Mouse (Mus musculus) hindlimb bud, embryonic 11.5 days (tissue): Measurements from ENCODE around the gene Trhde.
A peak's percentile ranks its signal among the peaks of the same experiment; 100 is the strongest.

Experiments used
- DNase-seq: peaks from one replicate; pipeline ENCODE4 v3.0.0-alpha.2; 2012; ENCODE audit warnings: low read depth, low spot score; ENCODE audit errors: extremely low spot score

The Trhde gene

DNA sequence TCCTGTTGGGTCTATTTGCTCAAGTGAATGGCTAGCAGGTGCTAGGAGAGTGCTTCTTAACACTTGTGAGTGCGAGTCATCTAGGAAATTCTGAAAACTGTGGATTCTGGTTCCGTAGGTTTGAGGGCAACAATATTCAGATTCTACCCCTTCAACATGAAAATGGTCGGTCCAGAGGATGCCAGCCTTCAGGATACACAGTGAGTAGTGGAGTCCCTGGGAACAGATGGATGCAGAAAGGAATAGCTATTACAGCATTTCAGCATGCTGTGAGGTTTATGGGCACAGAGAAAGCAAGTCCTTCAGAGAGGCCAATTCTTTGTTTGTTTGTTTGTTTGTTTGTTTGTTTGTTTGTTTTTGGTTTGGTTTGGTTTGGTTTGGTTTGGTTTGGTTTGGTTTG is 65.7 kb downstream of the Trhde start:
- no peak for DNase-seq

DNA sequence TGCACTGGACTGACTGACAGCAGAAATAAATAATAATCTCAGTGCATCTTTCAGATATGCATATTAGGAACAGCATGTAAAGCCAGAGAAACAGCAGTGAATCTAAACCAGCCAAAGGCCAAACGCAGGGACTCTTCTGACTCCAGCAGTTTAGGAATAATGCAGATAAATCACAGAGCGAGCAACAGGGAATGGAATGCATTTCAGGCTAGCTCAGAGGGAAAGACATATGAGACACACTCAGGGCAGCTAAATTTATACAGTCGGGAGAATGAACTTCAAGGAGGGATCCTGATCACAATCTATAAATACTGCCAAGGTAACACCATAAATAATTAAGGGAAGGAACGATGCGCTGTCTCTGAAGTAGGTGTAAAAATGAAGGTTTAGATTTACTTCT is 66.4 kb downstream of the Trhde start:
- no peak for DNase-seq

DNA sequence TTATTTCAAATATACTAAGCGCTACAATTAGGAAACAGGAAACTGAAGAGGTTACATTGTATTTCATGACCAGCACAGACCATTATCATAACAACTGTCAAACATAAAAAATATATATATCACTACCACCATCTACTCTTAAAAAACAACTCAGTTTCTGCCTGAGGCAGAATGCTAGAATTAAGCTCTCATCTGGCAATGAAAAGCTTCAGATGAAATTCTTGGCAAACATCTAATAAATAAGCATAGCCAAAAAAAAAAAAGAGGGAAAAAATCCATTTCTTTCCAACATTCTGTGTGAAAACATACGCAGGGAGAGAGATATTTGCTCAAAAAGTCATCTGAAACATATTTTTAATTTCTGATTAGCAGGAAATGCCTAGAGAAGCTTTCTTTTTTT is 67.0 kb downstream of the Trhde start:
- DNase-seq, result no peak

DNA sequence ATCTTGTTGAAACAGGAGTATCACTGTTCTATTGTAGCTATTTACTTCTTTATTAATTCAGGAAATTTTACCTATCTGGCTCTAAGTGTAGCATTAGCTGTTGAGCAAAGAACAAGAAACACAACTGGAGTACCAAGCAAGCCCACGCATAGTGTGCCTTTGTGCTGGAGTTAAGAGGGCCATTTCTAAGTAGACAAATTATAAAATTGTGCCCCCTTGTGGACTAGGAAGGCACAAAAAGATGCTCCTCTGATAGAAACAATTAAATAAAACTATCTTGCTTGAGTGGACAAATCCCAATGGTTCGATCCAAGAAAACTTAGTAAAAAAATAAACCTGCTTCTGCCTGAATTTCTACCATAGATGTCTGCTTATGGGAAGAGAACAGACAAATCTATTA is 76.5 kb downstream of the Trhde start:
- no peak for DNase-seq

DNA sequence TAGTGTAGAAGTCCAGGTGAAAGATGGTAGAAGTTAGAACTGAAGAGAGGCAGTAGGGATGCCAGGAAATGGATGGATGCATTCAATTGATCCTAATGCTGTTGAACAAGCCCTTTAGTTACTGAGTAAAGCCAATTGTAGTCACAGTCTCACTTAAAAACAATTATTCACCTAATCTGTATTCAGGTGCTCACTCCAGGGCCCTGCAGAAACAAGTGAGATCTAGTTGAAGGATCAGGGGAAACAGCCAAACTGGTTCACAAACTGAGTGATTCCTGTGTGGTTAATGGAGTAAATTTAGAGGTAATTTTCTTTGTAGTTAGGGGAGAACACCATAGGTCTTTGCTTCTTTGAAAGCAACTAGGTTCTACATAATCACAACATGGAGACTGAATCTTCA is 100.3 kb downstream of the Trhde start:
- no peak for DNase-seq

DNA sequence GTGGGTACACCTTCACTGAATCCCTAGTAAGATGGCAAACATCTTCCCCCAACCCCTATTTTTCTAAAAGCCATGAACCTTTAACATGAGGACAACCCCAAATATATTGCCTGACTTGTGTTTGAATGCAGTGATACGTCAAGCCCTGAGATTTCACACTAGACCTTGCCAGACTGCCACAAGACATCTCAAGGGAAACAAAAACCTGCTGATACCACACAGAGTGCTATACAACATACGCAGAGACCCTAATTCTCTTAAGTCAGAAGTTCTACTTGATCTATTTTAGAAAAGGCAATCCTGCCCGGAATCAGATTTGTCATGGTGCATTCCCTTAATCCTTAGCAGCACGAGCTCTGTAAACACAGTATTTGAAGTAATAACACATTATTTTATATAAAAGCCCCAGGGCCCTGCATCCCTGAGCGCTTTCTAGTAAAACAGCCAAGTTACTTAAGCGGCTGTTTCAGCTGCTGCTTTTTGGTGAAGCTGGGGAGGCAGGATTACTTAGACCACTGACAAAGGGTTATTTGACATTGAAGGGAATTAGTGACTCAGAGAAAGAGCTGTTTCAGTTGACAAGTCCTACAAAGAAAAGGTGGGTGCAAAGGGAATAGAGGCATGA is 130.2 kb downstream of the Trhde start:
- no peak for DNase-seq

DNA sequence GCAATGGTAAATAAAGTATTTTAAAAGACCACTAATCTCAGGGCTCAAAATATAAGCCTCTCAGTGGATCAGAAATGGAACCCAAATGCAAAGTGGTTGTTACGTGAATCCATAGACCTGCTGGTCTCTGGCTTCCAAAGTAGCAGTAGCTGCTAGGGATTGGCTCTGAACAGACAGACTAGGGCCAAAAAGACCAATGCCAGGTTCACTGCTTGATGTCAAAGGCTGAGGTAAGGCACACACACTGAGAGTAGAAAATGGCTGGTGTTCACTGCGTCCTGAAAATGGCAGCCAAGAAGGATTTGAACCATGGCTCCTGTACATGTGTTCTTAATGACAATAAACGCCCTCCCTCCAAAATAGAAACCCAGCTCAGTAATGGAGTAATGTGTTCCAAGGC is 209.1 kb downstream of the Trhde start:
- DNase-seq, result no peak

DNA sequence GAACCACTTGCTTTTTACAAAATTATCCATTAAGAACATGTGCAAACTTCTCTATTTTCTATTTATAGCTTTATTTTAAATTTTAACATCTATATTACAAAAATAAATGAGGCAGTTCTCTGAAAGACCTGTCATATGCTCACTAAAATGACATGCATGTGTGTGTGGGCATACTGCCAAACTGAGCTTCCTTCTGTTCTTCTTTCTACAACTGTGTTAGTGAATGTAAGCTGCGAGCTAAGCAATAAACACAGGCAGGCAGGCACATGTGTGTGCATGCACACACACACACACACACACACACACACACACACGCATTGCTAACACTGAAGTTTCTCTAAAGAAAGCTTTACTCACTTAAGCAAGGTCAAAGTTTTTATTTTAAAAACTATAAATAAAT is 223.2 kb downstream of the Trhde start:
- DNase-seq, result no peak

DNA sequence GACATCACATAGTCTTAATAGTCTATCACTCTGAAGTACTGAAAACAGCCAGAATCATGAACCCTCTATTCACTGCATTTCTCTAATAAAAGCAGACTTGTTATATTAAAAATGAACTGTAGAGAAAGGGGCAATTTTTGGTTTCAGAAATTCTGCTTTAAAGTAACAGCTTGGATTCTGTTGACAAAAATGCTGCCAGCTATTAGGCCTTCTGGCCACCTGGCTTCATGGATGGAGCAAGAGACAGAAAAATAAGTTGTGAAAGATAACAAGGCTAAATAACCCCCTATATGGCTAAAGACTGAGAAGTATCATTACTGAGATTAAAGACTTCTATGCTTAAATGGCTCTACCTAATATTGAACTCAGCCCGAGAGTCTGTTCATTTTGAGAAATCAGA is 234.2 kb downstream of the Trhde start:
- no peak for DNase-seq

DNA sequence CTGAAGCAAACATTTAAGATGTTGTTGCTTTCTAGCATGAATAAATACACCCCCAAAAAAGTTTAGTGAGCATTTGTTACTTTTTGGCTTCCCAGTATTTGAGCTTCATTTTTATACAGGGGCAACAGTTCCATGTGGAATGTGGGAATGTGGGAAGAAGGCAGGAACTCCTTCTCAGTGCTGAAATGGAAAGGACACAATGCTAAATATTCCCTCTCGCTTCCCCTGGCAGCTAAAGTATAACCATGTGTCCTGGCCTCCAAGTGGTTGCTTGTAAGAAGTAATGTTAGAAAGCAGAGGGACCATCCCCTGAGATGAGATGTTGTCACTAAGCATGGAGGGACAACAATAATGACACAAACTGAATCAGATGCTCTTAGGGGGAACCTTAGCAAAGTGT is 292.9 kb downstream of the Trhde start:
- no peak for DNase-seq

DNA sequence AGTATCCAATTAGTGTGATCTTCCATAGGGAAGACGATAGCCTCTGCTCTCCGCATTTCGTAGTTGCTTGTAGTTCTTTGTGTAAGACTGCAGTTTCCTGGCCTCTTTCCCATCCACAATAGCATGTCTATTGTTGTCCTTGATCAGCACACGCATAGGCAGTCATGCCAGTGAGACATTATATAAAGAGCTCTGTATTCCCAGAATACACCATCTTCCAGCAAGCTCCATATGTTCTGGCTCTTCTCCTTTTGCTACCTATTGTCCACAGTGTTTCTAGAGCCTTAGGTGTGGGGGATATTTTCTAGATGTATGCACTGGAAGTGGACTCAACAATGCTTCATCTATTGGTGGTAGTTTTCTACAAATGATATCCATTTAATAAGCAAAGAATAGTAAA is 313.3 kb downstream of the Trhde start:
- no peak for DNase-seq

DNA sequence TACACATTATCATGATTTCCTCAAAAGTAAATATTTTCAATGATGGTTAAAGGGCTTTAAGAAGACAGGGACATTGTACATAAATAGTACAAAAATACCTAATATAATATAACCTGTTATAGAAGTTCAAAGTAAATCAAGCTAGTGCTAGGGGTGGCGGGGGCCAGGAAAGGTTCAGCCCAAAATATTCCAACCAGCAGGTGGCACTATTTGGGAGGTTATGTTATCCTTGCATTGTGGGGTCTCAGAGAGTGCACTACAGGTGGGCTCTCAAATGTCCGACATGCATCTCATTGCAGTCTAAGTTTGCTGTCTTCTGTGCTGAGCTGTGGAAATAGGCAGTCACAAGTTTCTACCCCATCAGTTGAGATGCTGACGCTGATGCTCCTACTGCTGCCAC is 346.5 kb downstream of the Trhde start:
- DNase-seq, result no peak

DNA sequence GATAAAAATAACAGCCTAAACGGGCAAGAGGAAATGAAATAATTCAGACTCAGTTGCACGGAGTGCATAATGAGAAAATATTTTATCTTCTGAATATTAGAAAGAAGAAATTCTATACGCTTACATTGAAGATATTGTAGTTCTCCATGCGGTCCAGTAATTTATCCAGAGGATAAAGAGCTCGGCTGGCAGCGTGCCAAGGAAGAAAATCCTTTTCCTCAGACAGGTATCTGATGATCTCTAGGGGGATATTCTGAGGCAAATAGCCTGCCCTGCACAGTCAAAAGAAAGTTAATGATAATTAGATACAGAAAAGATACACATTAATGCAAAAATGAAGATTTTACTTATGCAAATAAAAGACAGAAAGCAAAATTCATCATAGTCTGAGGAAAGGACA is 354.0 kb downstream of the Trhde start:
- no peak for DNase-seq

DNA sequence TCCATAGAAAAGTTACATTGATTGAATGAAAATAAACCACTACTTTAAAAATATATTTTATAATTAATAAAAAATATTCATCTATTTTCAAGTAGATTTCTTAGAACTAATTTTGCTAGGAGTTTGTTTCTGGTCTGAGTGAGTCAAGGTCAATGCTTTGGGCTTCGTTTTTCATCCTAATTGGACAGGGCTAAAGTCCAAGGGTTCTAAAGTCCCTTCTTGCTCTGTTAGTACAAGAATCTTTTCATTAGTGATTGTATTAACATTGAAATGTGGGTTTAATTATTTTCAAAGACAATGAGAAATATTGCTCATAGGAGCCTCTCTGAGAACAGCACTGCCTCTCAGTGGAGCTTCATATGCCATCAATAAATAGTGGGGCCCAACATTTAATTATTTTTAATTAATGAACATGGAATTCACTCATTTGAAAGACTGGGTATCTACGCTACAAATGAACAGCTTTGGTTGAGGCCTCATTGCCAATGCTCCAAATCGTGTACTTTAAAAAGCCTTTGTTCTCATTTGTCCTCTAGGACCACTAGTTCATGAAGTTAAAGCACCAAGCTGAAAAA is 383.1 kb downstream of the Trhde start:
- no peak for DNase-seq

DNA sequence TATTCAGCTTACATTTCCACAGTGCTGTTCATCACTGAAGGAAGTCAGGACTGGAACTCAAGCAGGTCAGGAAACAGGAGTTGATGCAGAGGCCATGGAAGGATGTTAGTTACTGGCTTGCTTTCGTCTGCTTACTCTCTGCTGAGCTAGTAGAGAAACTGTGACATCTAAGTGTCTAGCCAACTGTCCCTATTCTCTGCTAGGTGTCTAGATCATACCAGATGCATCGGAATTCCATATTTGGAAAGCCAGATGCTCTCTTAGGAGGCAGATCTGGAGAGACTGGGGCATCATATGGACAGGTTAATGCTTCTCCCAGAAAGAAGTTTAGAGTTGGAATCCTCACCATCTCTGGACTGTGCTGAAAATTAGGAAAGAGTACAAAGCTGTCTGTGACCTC is 386.4 kb downstream of the Trhde start:
- no peak for DNase-seq

DNA sequence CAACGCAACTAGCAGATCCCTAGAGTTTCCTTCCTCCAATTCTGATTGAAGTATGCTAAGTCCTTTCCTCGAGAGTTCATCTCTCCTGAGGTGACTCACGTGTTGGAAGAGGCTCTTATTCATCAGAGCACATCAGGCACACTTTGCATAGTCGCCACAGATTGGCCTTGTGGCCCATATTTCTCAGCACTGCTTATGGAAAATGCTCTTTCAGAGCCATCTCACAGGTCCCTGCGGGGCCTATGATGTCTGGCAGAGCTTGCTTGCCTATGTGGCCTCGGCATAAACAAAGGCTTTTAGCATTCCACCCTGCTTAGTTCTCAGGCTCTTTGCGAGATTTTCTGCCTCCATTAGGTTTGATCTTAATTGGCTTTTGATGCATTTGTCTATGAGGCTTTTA is 396.8 kb downstream of the Trhde start:
- DNase-seq, result no peak

DNA sequence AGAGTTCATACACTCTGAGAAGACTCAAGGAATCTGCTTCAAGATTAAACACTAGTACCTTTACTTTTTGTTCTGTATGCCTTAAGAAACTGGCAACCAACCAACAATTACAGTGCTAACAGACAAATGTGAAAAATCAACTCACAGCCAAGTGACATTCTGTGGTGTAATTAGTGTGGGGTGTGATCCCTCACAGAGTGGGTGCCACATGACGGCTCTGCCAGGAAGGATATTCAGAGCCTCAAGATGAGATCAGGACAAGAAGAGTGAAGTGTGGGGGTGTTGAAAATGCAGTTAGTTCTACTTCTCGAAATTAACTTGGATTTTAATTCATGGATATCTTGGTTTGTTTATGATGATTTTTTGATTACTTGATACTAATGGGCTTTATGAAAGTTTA is 398.3 kb downstream of the Trhde start:
- no peak for DNase-seq

DNA sequence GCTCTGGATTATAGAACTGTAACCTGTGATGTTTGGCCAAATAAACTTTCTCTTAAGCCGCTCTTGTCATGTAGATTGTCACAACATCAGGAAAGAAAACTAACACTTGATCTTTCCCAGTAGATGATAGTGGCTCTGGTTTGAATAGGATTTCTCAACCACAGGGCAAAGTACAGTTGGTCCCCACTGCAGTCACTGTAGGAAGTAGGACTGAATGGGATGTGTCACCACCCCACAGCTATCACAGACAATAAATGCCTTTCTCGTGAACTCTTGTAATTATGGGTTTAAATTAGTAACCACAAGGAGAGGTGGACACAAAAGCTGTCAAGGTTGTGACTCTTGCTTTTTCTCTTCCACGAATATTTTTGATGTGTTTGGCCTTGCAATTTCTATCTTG is 431.3 kb downstream of the Trhde start:
- DNase-seq, result no peak

DNA sequence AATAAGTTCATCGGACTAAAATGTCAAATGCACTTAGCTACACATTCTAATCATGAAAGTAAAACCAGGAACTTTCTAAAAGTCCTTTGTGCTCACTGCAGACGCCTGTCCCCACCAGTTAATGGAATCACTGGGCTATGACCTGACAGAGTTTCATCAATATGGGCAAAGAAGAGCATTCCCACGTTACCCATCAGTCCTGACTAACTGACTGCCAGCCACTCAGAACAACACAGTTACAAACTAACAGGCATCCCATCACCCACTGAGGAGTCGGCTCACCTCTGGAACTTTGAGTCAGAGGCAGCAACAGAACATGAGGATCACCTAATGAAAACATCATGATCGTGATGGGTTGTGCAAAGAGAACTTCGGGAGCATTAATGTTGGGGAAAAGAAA is 438.7 kb downstream of the Trhde start:
- no peak for DNase-seq

DNA sequence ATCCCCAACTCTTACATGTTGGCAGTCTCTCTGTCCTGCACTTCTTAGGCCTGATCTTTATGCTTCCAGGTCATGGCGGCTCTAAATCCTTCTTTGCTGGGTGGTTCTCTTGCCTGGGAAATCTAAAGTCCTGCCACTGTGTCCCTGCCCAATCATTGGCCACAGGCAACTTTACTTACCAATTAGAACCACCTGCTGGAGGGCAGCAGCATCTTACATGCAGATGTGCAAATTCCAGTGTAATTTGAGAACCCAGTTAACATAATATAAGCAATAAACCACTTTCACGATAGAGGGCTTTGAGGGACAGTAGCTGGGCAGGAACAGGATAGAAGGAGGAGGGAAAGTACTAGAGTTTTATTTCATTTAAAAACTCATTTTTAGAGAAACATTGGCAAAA is 439.5 kb downstream of the Trhde start:
- DNase-seq, result peak; percentile 49
